Mouse (Mus musculus) heart, postnatal 0 days (tissue): ENCODE measurements around the gene Casz1.

Experiments used
- CTCF ChIP-seq: IDR thresholded peaks from 2 replicates; pipeline ENCODE4 v1.5.1; 2016; ENCODE audit warnings: antibody characterized with exemption, control low read depth, low read depth
- EP300 ChIP-seq: IDR thresholded peaks from 2 replicates; pipeline ENCODE4 v1.6.1; 2016; ENCODE audit warnings: antibody characterized with exemption, low read depth

DNA sequence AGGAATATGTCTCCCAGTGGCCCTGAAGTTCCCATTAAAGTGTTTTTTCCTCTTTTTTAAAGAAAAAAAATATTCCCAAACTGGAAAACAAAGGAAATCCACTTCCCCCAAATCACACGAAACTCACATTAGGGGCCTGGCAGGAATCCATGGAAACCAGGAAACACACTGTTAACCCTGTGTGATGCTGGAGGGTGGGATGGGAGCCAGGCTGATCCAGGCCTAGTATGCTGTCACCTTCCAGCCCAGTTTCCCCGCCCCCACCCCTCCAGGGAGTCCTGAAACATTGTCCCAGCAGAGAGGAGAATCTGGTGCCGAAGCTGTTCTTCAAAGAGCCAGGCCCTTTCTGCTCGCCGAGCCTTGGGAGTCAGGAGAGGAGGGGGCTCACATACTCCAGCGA lies 32.2 kb downstream of the Casz1 start:
- 0 out of 2 replicates have a peak, but pooled peaks have one; percentile 19 for TF ChIP-seq EP300
- no peak for TF ChIP-seq CTCF
